Mouse (Mus musculus): ENCODE data around the gene 1700020A23Rik.

DNA sequence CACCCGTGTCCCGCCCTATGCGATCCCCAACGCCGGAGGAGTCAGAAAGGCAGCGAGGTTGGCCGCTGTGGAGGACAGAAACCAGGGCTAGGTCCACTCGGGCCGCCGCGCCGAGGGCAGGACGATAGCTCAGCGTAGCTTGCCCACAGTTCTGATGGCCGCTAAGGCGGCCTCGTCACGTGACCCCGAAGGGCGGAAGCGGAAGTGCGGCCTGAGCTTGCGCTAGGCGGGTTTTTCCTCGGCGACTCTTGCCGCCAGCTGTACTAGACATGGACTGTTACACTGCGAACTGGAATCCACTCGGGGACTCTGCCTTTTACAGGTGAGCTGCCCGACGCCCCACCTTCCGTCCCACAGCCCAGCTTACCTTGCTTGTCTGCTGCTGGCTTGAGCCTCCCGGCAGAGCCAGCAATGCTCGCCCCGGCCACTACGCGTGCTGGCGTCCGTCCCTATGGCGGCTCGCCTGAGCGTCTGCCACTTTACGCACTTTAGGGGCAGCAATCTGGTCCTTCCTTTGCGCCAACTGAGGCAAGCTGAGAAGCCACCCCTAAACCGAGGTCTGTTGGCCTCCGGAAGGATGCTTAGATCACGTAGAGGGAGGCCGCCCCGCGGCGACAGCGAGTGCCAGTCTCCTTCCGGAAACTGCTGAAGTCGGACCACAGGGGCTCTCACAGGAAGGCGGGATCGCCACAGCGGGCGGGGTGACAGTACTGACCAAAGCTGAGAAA is 19.2 kb downstream of the 1700020A23Rik start, which contains the start of the genes Vps16 and Pced1a:
- peak; percentile 70 for TF ChIP-seq POLR2A (IDR thresholded peaks at IDR 0.05; ENCODE audit: low read depth, low read length)
- no peak for TF ChIP-seq CTCF (IDR thresholded peaks at IDR 0.05; ENCODE audit: borderline replicate concordance, insufficient read depth, low read length)
